Mouse (Mus musculus): Measurements from ENCODE around the gene Sec31a.

- TF ChIP-seq CTCF (conservative IDR thresholded peaks at IDR 0.05; ENCODE audit: insufficient read depth, insufficient read length, low read depth, low read length) (no peak), POLR2A (IDR thresholded peaks at IDR 0.05; ENCODE audit: low read depth, low read length) (no peak)
These were observed 47.5 kb downstream of the Sec31a start for GRCm38 (mm10) chr5:100368527-100368926.

Data from kidney, adult 2 months (tissue).